In the genomic region with DNA sequence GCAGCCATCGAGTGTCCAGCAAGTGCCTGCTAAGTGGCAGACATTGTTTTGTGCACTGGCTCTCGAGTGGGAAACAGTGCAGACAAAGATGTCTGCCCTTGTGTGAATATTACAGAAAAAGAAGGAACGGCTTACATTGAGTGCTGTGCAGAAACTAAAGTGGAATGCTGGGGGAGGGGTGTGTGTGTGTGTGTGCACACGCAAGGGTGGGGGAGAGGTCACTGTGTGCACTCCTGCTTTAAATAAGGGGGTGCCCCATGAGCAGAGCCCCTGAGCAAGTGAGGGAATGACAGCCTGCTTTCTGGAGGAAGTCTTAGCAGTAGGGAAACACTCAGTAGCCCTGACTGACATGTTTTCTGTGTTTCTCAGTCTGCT, we compare ENCODE assay signal across 1 mouse cellular context.
TF ChIP-seq lines count a peak whose summit lies in the region.

No protein-coding gene starts in this region.

TF ChIP-seq in MEL, 35 proteins besides CTCF, POLR2A, EP300 and RAD21 (continued from another document):
- TF ChIP-seq POLR2AphosphoS5 (IDR thresholded peaks at IDR 0.05; ENCODE audit: borderline replicate concordance, low read depth, low read length): peak; percentile 73; the same call in 1 of the 2 replicates
TF ChIP-seq in MEL: peak in this region for 1.
